Mouse (Mus musculus): Measurements from ENCODE around the gene Btbd35f21.
"Not testable (repeated sequence)": the region's sequence is repeated elsewhere in the genome, so short reads cannot be mapped to it uniquely, and the experiment has no call there.

Gene Btbd35f21

GRCm38 (mm10) chrX:32725809-32726208 is at the start of gene Btbd35f21:
Gene Btbd35f21 (plus strand): TSS chrX:32726109.
- not testable (repeated sequence) for DNase-seq (ENCODE audit: low spot score)

Measured in lung, postnatal 25 days (tissue).